Mouse (Mus musculus) kidney, adult 11 months (tissue): ENCODE results near the gene Gsn.
A peak's percentile ranks its signal among the peaks of the same experiment; 100 is the strongest.

Source experiments
- DNase-seq: peaks from one replicate; pipeline ENCODE4 v3.0.0; 2022

The Gsn gene

DNA sequence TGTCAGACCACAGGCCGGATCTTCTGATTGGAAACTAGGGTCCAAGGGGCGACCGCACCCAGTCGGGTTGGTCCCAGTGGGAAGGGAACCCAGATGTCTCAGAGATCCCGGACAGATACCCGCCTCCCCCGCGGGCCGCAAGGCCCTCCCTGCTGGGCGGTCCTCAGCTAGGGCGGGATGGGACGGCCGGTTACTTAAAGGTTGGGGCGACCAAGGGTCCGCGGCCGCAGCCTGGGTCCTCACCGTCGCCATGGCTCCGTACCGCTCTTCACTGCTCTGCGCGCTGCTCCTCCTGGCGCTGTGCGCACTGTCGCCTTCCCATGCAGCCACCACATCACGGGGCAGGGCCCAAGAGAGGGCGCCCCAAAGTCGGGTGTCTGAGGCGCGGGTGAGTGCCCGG, 26.0 kb downstream of the Gsn start:
- DNase-seq: no peak

DNA sequence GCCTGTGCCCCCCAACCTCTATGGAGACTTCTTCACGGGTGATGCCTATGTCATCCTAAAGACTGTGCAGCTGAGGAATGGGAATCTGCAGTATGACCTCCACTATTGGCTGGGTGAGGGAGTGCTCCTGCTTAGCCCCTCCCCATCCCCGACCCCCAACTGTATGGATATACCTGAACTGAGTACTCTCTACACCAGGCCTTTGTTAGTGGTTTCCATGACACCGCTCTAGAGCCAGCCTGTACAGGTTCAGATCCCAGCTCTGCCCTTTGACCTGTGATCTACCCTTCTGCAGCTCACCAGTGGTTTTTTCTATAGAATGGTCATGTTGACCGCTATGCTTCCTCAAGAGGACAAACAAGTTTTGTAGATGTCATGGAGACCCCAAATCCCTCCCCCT, 27.8 kb downstream of the Gsn start:
- no peak for DNase-seq

GRCm38 (mm10) chr2:35285209-35285608, 29.0 kb downstream of the Gsn start:
- DNase-seq: no peak

DNA sequence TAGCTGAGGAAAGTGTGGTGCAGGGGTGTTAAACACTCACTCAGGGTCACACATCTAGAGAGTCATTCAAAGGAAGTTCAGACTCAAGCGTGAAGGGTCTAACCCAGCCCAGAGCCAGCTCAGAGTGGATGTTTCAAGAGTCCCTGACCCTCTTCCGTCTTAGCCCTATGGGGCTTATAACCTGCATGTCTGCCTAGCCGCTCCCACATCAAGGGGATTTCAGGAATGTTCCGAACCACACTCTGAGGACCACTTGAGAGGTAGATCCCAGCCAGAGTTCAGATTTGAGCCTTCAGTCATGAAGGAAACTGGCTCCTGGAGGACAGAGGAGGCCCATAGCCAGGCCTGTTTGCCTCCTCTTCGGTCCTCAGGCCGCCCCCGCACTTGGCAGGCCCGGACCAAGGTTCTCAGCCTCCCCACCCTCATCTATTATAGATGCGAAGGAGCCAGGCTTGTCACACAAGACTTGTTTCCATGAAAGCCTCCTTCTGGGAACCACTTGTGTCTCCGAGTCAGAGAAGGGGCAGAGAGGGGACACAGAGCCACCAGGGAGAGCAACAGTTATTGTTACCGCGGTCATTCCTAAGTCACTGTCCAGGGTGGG, 30.9 kb downstream of the Gsn start:
- DNase-seq: no peak

- DNase-seq: peak; percentile 63
Observed at GRCm38 (mm10) chr2:35288758-35289635, 32.8 kb downstream of the Gsn start.

- no peak for DNase-seq
Observed at GRCm38 (mm10) chr2:35291856-35292255, 35.7 kb downstream of the Gsn start.

DNA sequence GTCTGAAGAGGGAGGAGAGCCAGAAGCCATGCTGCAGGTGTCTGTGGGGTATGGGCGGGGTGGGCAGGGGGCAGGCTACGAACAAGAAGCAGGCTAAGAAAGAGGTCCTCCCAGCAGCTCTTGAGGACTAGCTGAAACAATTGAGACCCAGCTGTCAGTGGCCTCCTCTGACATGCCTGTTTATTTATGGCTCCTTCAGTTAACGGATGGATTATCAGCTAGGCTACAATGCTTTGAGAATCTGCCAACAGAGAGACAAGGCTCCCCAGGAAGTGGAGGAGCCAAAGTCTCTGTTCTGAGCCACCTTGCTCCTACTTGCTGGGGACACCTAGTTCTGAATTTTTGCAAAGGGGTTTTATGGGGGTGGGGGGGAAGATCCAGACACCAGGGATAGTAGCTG, 36.5 kb downstream of the Gsn start:
- no peak for DNase-seq

GRCm38 (mm10) chr2:35293291-35293690, 37.1 kb downstream of the Gsn start:
- DNase-seq: no peak

DNA sequence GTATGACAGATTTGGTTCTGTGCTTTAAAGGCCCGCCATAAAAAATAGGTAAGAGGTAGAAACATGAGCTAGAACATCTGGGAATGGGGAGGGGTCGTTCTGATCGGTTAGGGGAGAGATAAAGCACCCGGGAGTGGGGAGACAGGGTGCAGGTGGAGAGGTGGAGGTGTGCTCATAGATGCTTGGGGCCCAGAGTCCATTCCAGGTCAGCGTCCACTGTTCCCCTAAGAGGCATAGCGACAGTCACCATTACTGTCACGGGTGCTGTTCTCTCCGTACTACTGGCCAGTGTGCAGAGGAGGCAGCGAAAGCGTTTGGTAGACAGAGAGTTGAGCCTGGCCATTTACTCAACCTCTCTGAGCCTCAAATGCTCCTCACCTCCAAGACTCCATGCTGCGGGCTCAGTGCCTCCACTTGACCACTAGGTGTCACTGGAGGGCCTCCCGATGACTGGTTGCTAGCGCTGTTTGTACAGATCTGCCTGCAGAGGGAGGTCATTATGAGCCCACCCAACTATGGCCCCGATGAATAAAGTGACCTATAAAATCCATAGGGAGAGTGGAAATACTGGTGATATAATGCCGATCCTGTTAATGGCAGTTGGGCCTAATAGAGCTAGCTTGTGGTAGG, 41.6 kb downstream of the Gsn start:
- peak; percentile 61 for DNase-seq

DNA sequence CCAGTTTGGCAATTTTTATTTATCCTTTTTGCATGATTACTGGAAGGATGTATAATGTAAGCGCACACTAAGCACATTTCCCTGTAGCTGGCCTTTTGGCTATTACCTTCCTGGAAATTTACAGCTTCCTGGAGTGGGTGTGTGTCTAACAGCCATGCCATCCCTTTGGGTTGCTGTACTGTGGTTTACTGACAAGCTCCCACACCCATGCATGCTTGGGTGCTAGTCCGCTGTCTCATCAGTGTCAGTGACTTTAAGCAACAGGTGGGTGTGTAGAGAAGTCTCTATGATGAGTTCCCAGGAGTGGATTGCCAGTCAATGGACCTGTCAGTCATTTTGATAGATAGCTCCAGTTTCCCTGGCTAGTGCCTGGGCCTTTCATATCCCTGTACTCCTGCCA, 43.3 kb downstream of the Gsn start:
- DNase-seq: no peak

DNA sequence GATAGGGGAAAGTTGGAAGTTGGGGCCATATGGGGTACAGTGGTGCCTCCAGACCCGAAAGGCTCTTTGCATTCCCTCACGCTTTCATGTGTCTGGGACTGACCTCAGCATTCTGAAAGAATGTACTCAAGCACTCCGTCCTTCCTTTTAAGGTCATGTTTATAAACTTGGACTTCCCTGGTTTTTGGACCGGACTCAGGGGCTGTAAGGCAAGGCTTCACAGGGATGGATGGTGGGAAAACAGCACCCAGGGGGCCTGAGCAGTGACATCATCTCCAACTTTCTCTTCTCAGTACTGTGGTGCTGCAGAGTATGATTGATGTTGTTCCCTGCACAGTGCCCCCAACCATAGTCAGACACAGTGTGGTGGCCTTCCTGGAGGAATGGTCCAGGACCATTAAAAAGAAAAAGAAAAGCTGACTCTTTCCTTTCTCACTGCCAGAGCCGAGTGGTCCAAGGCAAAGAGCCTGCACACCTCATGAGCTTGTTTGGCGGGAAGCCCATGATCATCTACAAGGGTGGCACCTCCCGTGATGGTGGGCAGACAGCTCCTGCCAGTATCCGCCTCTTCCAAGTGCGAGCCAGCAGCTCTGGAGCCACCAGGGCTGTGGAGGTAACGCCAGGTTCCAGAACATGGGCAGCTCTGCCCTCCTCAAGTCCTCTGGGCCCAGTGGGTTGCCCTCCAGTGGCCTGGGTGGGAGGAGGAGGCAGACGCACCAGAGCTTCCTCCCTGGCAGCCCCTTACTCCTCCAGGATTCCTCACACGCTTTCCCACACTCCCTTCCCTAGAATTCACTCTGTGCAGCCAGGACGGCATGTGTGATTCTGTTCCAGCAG, 46.1 kb downstream of the Gsn start:
- DNase-seq: no peak

DNA sequence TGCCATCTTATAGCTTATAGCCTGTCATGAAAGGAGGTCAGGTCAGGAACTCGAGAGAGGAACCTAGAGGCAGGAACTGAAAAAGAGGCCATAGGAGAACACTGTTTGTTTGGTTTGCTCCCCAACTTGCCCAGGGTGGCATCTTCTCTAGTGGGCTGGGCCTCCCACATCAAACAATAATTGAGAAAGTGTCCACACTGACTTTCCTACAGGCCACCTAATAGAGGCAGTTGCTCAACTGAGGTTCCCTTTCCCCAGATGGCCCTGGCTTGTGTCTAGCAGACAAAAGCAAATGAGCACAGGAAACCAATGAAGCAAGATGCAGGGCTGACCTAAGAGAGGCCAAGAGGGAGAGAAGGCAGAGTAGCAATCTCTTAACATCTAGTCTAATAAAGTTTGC, 52.0 kb downstream of the Gsn start:
- no peak for DNase-seq

DNA sequence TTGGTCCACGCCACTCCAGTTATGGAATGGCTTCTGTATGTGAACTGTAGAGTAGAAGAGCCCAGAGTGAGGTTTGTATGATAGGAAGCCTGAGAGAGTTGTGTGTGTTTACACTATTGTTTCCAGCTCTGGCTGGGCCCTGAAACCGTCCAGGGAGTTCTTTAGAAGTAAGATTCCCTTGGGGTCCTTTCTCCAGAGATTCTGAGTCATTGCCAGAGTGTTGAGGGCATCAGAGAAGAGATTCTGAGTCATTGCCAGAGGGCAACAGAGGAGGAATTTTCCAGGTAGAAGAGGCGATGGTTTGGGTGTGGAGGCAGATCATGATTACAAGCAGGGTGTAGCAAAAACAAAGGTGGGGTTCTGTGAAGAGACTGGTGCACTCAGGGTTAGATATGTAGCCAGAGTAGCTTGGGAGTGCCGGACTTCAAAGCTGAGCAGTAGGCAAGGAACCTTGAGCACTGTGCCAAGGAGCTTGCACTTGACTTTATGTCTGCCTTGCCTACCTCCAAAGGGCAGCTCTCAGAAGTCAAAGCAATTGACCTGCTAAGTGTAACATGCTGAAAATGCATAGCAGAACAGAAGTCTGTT, 53.8 kb downstream of the Gsn start:
- no peak for DNase-seq

DNA sequence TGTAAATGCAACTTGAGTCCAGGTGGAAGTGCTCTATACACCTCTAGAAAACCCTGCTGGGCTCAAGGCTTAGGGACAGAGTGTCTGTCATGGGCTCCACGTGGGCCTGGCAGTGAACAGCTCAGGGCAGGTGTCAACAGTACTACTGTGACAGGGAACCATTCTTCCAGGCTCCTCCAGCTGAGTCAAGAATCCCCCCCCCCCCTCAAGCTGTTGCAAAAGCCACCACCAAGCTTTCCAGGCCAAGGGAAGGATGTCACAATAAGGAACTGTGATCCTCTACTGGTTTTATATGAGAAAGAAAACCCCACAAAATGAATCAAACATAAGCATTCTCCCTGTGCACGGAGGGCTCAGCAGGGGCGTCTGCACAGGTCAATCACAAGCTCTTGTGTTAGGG, 58.1 kb downstream of the Gsn start:
- no peak for DNase-seq

GRCm38 (mm10) chr2:35317604-35318003, 61.4 kb downstream of the Gsn start:
- DNase-seq: no peak

DNA sequence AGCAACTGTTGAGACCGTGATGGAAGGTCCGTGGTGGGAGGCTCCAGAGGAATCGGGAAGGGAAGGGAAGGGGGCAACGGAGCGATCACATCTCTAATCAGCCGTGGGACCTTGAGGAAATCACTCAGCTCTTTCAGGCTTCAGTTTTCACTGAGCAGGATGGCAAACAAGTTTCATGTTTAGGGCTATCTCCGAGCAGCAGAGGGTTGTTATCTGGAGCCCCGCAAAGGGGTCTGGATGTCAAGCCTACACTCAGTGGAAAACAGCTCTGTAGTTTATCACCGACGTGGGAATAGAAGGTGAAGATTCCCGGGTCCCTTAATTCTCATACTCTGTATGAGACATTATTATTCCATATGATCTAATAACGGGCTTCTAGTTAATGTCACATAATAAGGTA, 62.2 kb downstream of the Gsn start:
- DNase-seq: no peak

DNA sequence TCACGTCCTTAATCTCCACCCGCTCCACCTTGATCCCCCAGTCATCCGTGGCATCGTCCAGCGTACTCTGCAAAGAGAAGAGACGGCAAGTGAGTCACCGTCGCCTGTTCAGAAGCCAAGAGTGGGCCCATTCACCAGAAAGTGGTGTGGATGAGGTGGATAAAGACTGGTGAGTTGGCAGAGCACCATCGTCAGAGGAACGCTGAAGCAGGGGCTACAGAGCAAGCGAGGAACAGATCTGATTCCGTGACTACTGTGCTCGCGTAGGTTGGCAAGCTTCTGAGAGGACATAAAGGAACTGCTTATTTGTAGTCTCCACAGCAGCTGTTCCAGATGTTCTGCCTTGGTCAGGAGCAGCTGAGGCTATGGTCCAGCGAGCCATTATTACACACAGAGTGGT, 64.2 kb downstream of the Gsn start:
- no peak for DNase-seq

- no peak for DNase-seq
Observed at GRCm38 (mm10) chr2:35322404-35323164, 66.4 kb downstream of the Gsn start.

DNA sequence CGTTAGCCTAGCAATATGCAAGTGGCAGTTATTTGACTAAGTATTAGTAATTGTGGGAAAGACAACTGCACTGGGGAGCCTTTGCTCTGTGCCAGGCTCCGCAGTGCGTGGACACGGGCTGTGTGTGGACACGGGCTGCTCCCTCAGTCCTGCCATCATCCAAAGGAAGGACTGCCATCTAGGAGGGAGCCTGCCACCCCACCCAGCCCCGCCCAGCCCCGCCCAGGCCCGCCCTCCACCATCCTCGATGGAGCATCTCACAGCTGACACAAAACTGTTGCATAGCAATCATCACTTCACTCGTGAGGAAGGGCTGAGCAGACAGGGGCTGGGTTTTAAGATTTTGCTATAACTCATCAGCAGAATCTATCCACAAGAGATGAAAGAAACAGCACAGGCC, 69.8 kb downstream of the Gsn start:
- no peak for DNase-seq

DNA sequence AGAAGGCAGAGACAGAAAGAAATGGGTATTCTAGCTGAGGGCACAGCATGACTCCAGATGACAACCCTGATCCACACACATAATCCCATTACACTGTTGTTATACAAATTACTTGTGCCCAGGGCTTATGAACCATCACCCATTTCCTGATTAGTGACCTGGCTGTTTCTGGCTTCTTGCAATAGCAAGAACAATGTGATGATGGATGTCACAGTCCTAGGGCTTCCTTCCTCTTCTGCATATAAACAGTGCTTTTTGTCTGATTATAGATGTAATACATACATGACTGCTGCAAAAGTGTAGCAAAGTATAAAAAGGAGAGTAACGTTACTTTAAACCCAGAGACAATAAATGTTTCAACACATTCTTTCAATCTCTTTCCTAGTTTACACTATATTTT, 70.8 kb downstream of the Gsn start:
- no peak for DNase-seq

- DNase-seq: no peak
Observed at GRCm38 (mm10) chr2:35327583-35327982, 71.4 kb downstream of the Gsn start.
